Mouse (Mus musculus): ENCODE measurements around the gene Sptssa. TPM values are rescaled to one million over a fixed set of nuclear protein-coding genes. Genes with fewer than 3 reads are reported as not detected.

Gene Sptssa
- total and polyA plus RNA-seq, 3 experiments, result 34.0 to 125 (median 66.7) TPM

DNA sequence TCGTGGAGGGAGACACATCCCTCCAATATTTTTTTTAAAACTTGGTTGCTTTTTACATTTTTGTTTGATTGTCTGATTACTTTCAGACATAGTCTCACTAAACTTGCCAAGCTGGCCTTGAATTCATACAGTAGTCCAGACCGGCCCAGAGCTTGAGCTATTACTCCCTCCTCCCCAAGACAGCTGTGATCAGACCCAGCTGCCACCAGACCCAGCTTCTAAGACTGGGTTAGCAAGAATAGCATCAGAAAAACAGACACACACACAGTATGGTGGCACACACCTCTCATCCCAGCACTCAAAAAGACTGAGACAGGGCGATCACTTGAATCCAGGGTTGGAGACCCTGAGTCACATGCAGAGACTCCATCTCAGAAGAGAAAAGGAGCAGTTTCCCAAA, 3.5 kb upstream of the Sptssa start:
- DNase-seq (ENCODE audit: extremely low read depth), result no peak
- in situ Hi-C loops (cut with MboI; ENCODE audit: low pct_ligation_motif_present, low pct_unique_long_range_greater_than_20kb, low sequenced_read_pairs), result no loop called here

DNA sequence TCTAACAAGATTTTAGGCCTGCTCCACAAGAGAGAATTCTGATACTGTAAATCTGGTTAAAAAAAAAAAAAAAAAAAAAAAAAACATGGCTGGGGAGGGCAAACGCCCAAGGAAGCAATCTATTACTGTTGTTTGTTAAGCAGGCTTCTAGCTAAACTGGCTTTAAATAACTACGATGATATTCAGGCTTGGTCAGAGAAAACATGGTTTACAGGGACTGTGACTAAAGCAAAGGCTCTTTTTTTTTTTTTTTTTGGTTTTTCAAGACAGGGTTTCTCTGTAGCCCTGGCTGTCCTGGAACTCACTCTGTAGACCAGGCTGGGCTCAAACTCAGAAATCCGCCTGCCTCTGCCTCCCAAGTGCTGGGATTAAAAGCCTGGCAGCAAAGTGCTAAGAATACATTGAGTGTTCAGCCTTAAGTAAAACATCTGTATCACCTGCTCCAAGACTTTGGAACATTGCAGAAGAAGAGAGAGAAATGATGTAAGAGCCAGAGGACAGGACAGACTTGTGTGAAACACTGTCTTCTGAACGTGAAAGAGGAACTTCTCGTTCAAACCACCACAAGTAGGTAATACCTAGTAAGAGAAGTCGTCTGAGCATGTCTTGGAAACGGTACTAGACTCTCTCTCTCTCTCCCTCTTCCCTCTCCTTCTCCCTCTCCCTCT, 2.2 kb upstream of the Sptssa start:
- Histone ChIP-seq H3K36me3 (replicated peaks in 1 of 2; ENCODE audit: control insufficient read depth in 1 of 2, insufficient read depth in 1 of 2, low read length in 1 of 2) (peaks cover 0 to under 1% of the 10 kb centered on the region in 2 experiments), H3K9ac (ENCODE audit: insufficient read depth, low read depth) (no peak overlapping the region)

More for the DNA sequence above, 3.5 kb upstream of the Sptssa start:
- dilution Hi-C loops (cut with MboI; ENCODE audit: extremely low pct_ligation_motif_present, extremely low pct_unique_long_range_greater_than_20kb, low sequenced_read_pairs), result no loop called here
- Histone ChIP-seq H3K9me3 (replicated peaks; ENCODE audit: low read length) (no peaks in the 10 kb centered on the region), H3K36me3 (replicated peaks in 1 of 2; ENCODE audit: control insufficient read depth in 1 of 2, insufficient read depth in 1 of 2, low read length in 1 of 2) (no peaks in the 10 kb centered on the region), H3K4me1 (ENCODE audit: control insufficient read depth in 1 of 2, insufficient read depth in 2 of 2) (peaks cover 0 to 27% of the 10 kb centered on the region in 2 experiments; a peak in 2 of 4 replicates), H3K79me2 (replicated peaks; ENCODE audit: control insufficient read depth, extremely low read depth, insufficient read depth, poor library complexity, severe bottlenecking) (no peaks in the 10 kb centered on the region; the same call in 1 of the 2 replicates), H3K4me3 (replicated peaks in 1 of 3; ENCODE audit: low read depth in 2 of 3, low read length in 2 of 3, poor library complexity in 1 of 3) (no peak overlapping the region), H3K27me3 (replicated peaks) (no peaks in the 10 kb centered on the region), H3K27ac (ENCODE audit: insufficient read depth, low read depth) (no peak overlapping the region), H3K9ac (ENCODE audit: insufficient read depth, low read depth) (no peak overlapping the region), H3K4me2 (ENCODE audit: insufficient read depth, low read depth, poor library complexity, severe bottlenecking) (no peak overlapping the region)
- no peak for TF ChIP-seq MXI1 (IDR thresholded peaks at IDR 0.05; ENCODE audit: low read depth, low read length)
- no peak for TF ChIP-seq MYC (IDR thresholded peaks at IDR 0.05; ENCODE audit: low read depth, low read length)
- no peak for TF ChIP-seq EP300 (IDR thresholded peaks at IDR 0.05; ENCODE audit: low read length)
- no peak for TF ChIP-seq SIN3A (IDR thresholded peaks at IDR 0.05; ENCODE audit: low read length)
- TF ChIP-seq USF1 (IDR thresholded peaks at IDR 0.05; ENCODE audit: low read depth, low read length), result no peak
- TF ChIP-seq POLR2A (IDR thresholded peaks at IDR 0.05; ENCODE audit: low read depth, low read length), result no peak
- TF ChIP-seq ZC3H11A (IDR thresholded peaks at IDR 0.05; ENCODE audit: low read depth, low read length), result no peak

DNA sequence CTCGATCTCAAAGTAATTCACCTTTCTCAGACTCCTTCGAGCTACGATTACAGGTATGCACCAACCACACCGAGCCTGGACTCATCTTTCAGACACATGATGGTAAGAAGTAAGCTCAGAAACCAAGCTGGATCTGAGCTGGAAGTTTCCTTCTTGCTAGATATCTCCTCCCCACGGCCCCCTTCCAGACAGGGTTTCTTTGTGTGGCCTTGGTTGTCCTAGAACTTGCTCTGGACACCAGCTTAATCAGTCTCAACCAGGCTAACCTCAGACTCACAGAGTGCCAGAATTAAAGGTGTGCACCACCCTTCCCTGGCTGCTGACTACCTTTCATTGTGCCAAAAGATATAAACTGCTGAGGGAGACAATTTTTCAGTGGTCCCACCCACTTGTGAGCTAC, 1.6 kb upstream of the Sptssa start:
- no peak overlapping the region for H3K9ac ChIP-seq (ENCODE audit: insufficient read depth, low read depth)
- DNase-seq (ENCODE audit: extremely low read depth), result no peak
- peaks cover 6% of the 10 kb centered on the region; the same call in 1 of the 2 replicates for H3K79me2 ChIP-seq (replicated peaks; ENCODE audit: control insufficient read depth, extremely low read depth, insufficient read depth, poor library complexity, severe bottlenecking)
- TF ChIP-seq BHLHE40 (IDR thresholded peaks at IDR 0.05; ENCODE audit: low read depth, low read length), result no peak
- dilution Hi-C loops (cut with MboI; ENCODE audit: extremely low pct_ligation_motif_present, extremely low pct_unique_long_range_greater_than_20kb, low sequenced_read_pairs), result no loop called here
- H3K4me2 ChIP-seq (ENCODE audit: insufficient read depth, low read depth, poor library complexity, severe bottlenecking), result no peak overlapping the region
- no peaks in the 10 kb centered on the region for H3K9me3 ChIP-seq (replicated peaks; ENCODE audit: low read length)
- H3K27me3 ChIP-seq (replicated peaks), result no peaks in the 10 kb centered on the region
- no peak overlapping the region for H3K27ac ChIP-seq (ENCODE audit: insufficient read depth, low read depth)
- peaks cover 0 to 1% of the 10 kb centered on the region in 2 experiments for H3K36me3 ChIP-seq (replicated peaks in 1 of 2; ENCODE audit: control insufficient read depth in 1 of 2, insufficient read depth in 1 of 2, low read length in 1 of 2)
- no peak overlapping the region for H3K4me3 ChIP-seq (replicated peaks in 1 of 3; ENCODE audit: low read depth in 2 of 3, low read length in 2 of 3, poor library complexity in 1 of 3)
- in situ Hi-C loops (cut with MboI; ENCODE audit: low pct_ligation_motif_present, low pct_unique_long_range_greater_than_20kb, low sequenced_read_pairs), result no loop called here
- H3K4me1 ChIP-seq (ENCODE audit: control insufficient read depth in 1 of 2, insufficient read depth in 2 of 2), result peaks cover 2 to 44% of the 10 kb centered on the region in 2 experiments; a peak in 3 of 4 replicates

More for the DNA sequence above, 2.2 kb upstream of the Sptssa start:
- H3K79me2 ChIP-seq (replicated peaks; ENCODE audit: control insufficient read depth, extremely low read depth, insufficient read depth, poor library complexity, severe bottlenecking), result peaks cover 6% of the 10 kb centered on the region; the same call in 1 of the 2 replicates
- peaks cover 2 to 40% of the 10 kb centered on the region in 2 experiments; a peak in 3 of 4 replicates for H3K4me1 ChIP-seq (ENCODE audit: control insufficient read depth in 1 of 2, insufficient read depth in 2 of 2)
- no peaks in the 10 kb centered on the region for H3K27me3 ChIP-seq (replicated peaks)
- DNase-seq (ENCODE audit: extremely low read depth), result peak; percentile 49
- dilution Hi-C loops (cut with MboI; ENCODE audit: extremely low pct_ligation_motif_present, extremely low pct_unique_long_range_greater_than_20kb, low sequenced_read_pairs) (no loop called here), in situ Hi-C loops (cut with MboI; ENCODE audit: low pct_ligation_motif_present, low pct_unique_long_range_greater_than_20kb, low sequenced_read_pairs) (no loop called here)
- H3K4me2 ChIP-seq (ENCODE audit: insufficient read depth, low read depth, poor library complexity, severe bottlenecking), result no peak overlapping the region
- H3K27ac ChIP-seq (ENCODE audit: insufficient read depth, low read depth), result no peak overlapping the region
- H3K9me3 ChIP-seq (replicated peaks; ENCODE audit: low read length), result no peaks in the 10 kb centered on the region
- TF ChIP-seq JUND (conservative IDR thresholded peaks at IDR 0.05; ENCODE audit: low read depth, low read length) (no peak), ZNF384 (IDR thresholded peaks at IDR 0.05; ENCODE audit: low read depth, low read length) (peak; percentile 62)
- H3K4me3 ChIP-seq (replicated peaks in 1 of 3; ENCODE audit: low read depth in 2 of 3, low read length in 2 of 3, poor library complexity in 1 of 3), result no peak overlapping the region

Data from CH12.LX (cell line).